Mouse (Mus musculus): ENCODE measurements around the gene Ralgapa2.

- TF ChIP-seq CTCF (IDR thresholded peaks at IDR 0.05; ENCODE audit: borderline replicate concordance, extremely low read depth, insufficient read depth, insufficient read length) (no peak), POLR2A (IDR thresholded peaks at IDR 0.05; ENCODE audit: borderline replicate concordance, extremely low read depth, insufficient read depth, insufficient read length, poor library complexity, severe bottlenecking) (no peak)
Observed at GRCm38 (mm10) chr2:146278381-146278780, 233.8 kb downstream of the Ralgapa2 start.
